Mouse (Mus musculus) urinary bladder, postnatal 10 days (tissue): Measurements from ENCODE around the gene Gm21149.
"Not testable (repeated sequence)": the region's sequence is repeated elsewhere in the genome, so short reads cannot be mapped to it uniquely, and the experiment has no call there.

Experiments
- DNase-seq: peaks from one replicate; pipeline ENCODE4 v3.0.0; 2022; ENCODE audit warnings: low spot score

The Gm21149 gene

GRCm38 (mm10) chr5:15476423-15476822 lies at the start of gene Gm21149:
TSS of gene Gm21149 (minus strand) at chr5:15476523.
- DNase-seq, result not testable (repeated sequence)

- DNase-seq, result not testable (repeated sequence)
Observed at GRCm38 (mm10) chr5:15522470-15522869, 46.1 kb upstream of the Gm21149 start.

DNA sequence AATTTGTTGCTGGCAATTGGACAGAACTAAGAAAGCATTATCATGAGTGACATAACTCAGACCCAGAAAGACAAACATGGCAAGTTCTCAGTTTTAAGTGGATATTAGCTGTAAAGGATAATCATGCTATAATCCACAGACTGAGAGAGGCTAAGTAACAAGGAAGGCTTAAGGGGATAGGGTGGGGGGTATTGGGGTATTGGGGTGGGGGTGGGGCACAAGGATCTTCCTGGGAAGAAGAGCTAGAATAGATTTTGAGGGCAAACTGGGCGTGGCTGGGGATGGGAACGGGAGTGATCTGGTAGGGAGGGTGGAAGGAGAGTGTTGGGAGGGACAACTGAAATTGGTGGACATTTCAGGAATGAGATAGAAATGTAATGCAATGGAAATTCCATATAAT lies 45.7 kb upstream of the Gm21149 start:
- not testable (repeated sequence) for DNase-seq

DNA sequence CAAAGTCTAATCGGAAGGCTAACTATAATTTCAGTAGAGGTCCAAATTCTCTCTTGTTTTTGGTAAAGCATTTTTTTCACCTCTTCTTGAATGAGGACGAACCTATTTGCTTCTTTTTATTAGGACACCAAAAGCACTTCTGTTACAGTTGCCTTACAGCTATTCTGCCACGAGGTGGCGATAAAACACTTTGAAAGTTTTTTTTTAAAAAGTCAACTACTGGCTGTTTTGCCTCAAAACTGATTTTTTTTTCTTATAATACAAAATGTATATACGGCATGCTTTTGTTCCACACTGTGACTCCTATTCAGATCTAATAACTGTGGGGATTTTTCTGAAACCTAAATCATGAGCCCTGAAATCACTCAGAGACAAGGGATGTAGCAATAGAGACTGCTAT lies 44.1 kb upstream of the Gm21149 start:
- not testable (repeated sequence) for DNase-seq

GRCm38 (mm10) chr5:15517150-15517549 lies 40.8 kb upstream of the Gm21149 start:
- DNase-seq, result not testable (repeated sequence)

DNA sequence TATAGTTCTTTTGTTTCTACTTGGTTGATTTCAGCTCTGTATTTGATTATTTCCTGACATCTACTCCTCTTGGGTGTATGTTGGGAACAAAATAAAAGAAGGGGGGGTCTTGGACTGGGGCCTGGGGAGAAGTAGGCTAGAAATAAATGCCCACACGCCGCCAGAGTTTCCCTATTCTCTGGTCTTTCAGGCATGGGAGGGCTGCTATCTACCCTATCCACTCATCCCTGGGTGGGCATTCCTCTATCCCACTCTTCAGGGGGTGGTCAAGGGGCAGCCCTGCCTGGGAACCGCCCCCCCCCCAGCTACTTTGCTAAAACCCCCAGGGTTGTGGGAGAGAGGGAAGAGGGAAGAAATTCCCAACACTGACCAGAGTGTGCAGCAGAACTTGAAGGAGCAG lies 35.9 kb upstream of the Gm21149 start:
- not testable (repeated sequence) for DNase-seq

DNA sequence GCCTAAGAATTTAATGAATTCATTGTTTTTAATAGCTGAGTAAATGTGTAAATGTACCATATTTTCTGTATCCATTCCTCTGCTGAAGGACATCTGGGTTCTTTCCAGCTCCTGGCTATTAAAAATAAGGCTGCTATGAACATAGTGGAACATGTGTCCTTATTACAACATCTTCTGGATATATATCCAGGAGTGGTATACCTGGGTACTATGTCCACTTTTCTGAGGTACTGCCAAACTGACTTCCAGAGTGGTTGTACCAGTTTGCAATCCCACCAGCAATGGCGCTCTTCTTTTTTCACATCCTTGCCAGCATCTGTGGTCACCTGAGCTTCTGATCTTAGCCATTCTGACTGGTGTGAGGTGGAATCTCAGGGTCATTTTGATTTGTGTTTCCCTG lies 33.6 kb upstream of the Gm21149 start:
- not testable (repeated sequence) for DNase-seq

DNA sequence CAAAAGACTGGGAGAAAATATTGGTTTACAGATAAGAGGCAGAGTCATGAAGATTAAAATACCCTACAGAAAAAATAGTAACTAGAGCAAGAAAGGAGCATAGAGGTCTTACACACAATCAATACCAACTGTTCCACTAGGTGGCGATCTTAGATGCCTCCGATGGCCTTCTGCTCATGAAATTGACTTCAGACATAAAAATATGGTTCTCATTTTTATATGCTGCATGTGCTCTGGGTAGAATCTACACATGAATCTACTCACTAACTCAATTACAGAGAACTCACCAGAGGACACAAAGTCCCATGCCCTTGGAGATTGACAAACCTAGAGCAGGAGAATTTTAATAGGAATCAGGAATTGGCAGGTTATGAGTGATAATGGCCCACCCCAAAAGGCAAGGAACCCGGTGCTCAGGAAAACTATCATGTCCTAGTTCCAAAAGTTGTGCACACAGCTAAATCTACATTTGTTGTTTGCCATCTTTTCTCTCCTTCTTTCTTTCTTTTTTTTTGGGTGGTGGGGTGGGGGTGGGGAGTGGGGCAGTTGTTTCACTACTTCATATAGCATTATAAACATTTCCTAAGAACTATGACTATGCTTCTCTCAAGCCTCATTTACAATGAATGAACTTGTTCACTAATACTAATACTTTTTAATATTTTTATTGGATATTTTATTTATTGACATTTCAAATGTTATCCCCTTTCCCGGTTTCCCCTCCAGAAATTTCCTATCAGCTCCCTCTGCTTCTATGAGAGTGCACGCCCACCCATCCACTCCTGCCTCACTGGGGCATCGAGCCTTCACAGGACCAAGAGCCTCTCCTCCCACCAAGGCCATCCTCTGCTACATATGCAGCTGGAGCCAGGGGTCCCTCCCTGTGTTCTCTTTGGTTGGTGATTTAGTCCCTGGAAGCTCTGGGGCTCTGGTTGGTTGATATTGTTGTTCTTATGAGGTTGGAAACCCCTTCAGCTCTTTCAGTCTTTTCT lies 32.4 kb upstream of the Gm21149 start:
- peak; percentile 13 for DNase-seq

DNA sequence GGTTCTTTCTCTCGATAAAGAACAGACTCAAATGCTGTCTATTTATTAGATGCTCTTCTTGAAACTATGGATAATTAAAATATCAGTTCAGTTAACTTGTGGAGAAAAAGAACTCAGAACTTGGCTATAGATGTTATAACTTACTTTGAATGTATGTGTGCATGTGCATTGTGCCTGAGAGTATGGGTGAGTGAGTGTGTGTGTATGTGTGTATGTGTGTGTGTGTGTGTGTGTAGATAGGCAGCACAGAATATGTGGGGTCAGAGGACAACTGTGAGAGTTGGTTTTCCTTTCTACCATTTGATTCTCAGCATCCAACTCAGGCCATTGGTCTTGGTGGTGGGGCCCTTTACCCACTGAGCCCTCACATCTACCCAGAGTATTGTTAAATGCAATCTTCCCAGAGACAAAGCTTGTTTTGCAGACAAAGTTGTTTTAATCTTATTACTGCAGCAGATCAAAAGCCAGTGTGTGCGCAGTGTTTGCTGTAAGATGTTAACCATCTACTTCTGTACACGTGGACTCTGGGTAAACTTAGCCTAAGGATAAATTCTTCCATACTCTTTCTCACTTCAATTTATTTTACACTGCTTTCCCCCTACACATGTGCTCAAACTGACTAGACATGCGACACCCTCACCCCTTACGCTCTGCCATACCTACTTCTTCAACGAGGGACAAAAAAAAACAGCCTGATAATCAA lies 31.6 kb upstream of the Gm21149 start:
- not testable (repeated sequence) for DNase-seq

GRCm38 (mm10) chr5:15507309-15507619 lies 30.9 kb upstream of the Gm21149 start:
- DNase-seq, result no peak

DNA sequence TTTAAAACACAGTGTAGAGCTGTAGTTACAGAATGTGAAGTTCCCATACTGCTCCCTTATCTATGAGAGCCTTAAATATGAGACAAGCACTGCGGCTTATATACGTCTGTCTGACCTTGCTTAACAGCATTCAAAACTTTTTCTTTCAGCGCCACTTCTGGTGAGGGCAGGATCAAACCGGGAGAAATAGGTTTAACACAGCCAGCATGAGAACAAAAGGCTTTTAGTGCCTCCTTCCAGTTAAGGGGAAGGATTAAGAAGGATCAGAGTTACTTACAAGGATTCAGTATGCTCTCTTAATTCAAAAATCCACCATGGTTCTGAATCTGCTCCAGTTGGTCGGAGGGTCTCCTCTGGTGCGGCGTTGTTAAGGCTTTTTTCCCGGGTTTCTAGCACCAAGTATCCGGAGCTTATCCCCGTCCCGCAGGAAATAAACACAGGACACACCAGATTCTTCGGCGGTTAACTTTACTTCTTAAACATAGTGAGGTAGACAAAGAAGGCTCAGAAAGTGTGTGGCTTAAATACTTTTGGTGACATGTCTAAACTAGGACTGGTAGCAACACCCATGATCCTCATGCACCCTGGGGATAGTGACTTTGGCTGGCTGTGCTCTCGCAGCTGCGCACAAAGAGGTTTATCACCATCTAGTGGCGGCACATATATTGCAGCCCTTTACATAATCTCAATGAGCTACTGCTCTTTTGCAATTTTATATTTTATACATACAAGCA lies 30.4 kb upstream of the Gm21149 start:
- DNase-seq, result no peak

GRCm38 (mm10) chr5:15498774-15499400 lies 22.6 kb upstream of the Gm21149 start:
- not testable (repeated sequence) for DNase-seq

- not testable (repeated sequence) for DNase-seq
Observed at GRCm38 (mm10) chr5:15498350-15498749, 22.0 kb upstream of the Gm21149 start.

- DNase-seq, result not testable (repeated sequence)
Observed at GRCm38 (mm10) chr5:15490934-15491333, 14.6 kb upstream of the Gm21149 start.

GRCm38 (mm10) chr5:15488743-15489142 lies 12.4 kb upstream of the Gm21149 start:
- DNase-seq, result no peak

DNA sequence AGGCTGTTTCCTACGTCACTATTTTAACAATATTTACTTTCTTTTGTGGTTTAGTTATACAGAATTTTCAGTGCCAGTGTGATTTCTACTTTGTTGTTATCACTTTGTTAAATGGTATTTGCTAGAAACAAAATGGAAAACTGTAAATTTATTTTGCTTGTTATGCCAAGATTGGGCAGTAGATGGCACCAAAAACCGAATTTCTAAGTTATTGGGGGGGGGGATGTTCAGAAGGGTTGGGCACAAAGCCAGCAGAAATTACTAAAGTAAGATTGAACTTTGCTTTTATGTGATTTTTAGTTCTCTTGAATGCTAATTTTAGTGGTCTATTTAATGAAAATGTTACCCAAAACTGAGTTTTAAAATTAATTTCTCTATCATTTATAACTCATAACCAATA lies 8.3 kb upstream of the Gm21149 start:
- DNase-seq, result not testable (repeated sequence)

DNA sequence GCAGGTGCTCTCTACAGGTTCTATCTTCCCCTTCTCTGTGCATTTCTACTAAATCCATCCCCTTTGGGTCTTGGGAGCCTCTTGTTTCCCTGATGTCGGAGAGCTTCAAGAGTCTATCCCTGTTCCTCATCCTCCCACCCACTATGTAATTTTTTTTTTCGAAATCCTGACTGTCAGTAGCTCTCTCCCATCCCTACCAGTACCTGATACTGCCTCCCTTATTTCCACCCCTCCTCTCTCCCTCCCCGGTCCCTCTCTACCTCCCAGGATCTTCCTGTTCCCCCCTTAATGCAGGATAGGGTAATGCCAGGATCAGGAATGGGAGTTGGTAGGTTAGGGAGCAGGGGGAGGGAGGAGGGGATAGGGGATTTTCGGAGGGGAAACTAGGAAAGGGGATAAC lies 7.3 kb upstream of the Gm21149 start:
- not testable (repeated sequence) for DNase-seq

DNA sequence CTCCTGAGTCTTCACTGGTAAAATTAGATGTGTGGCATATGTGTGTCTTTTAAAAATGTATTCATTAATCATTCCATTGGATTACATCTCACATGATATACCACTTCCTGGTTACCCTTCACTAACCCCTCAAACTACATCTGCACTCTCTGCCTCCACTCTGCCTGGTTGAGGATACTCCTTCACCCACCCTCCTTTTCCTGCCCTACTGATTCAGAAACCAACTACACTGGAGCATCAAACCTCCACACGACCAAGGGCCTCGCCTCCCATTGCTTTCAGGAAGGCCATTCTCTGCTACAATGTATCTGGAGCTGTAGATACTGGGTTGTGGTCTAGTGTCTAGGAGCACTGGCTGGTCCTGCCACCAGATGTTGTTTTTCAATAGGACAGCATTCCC lies 6.5 kb upstream of the Gm21149 start:
- DNase-seq, result not testable (repeated sequence)

GRCm38 (mm10) chr5:15470141-15470540 lies 6.2 kb downstream of the Gm21149 start:
- not testable (repeated sequence) for DNase-seq

DNA sequence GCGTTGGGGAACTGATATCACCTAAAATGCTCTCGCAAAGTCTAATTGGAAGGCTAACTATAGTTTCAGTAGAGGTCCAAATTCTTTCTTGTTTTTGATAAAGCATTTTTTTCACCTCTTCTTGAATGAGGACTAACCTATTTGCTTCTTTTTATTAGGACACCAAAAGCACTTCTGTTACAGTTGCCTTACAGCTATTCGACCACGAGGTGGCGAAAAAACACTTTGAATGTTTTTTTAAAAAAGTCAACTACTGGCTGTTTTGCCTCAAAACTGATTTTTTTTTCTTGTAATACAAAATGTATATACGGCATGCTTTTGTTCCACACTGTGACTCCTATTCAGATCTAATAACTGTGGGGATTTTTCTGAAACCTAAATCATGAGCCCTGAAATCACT lies 8.6 kb downstream of the Gm21149 start:
- not testable (repeated sequence) for DNase-seq

DNA sequence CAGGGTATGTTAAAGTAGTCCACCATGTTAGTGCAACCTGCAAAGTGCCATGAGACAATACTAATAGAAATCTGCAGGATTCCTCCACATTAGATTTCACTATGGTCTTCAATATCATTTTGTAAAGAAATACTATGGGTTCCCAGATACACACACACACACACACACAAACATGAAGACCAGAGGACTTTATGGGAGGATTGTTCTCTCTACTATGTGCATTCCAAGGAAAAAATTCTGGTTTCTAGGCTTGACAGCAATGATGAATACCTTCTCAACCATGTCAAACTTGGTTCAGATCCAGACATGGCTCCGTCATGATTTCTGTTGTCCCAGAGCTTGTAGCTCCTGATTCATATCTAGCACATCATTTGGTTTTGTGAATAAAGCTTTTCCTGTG lies 10.1 kb downstream of the Gm21149 start:
- not testable (repeated sequence) for DNase-seq

- not testable (repeated sequence) for DNase-seq
Observed at GRCm38 (mm10) chr5:15463561-15463960, 12.8 kb downstream of the Gm21149 start.
